Mouse (Mus musculus) neutrophil, adult 83 days (primary cell): ENCODE measurements around the gene Chil1. TPM values are rescaled to one million over a fixed set of nuclear protein-coding genes. Genes with fewer than 3 reads are reported as not detected.

Experiments used
- total RNA-seq, 2 experiments: library from RNA; stranded (reverse); gene quantifications; one replicate each; pipeline ENCODE4 v1.2.4; 2023

The Chil1 gene
- 100 to 1,000 TPM; 596 to 624 TPM for total RNA-seq

DNA sequence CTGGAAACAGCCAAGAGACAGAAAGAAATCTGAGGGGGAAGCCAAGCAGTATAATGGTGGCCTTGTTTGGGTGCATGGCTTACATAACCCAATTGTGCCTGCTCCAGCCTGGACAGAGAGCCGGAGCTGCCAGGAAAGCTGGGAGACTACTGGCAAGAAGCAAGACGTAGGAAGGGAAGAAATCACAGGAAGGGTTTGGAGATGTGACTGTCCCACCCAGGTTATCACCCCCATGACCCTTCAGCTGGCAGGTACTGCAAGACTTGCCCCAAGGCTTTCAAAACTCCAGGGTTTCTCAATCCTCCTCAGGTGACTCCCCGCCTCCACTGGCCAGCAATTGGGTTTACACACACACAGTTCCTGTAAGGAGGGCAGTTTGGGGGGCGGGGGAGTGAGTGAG is at the start of gene Chil1:
TSS of gene Chil1 (plus strand) at position 152 of the 400 bp plus-strand sequence.

DNA sequence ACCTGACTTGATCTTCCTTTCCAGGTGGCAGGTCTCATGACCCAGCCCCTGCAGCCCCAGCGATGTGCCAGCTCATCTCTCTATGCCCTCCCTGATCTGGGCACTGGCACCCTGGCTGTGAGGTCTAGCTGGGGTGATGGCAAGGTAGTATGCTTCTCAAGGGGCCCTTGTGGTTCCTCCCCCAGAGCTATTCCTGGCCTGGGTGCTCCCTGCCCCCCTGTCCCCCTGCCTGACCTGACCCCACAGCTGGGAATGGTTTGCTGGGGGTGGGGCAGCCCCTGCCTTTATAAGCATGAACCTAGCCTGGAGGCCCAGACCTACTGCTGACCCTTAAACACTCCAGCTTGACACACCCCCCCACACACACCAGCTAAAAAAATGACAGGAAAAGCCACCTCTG is 11.2 kb downstream of the Chil1 start, which contains the start of gene Mybph:
TSS of gene Mybph (plus strand) at position 323 of the 400 bp plus-strand sequence.

DNA sequence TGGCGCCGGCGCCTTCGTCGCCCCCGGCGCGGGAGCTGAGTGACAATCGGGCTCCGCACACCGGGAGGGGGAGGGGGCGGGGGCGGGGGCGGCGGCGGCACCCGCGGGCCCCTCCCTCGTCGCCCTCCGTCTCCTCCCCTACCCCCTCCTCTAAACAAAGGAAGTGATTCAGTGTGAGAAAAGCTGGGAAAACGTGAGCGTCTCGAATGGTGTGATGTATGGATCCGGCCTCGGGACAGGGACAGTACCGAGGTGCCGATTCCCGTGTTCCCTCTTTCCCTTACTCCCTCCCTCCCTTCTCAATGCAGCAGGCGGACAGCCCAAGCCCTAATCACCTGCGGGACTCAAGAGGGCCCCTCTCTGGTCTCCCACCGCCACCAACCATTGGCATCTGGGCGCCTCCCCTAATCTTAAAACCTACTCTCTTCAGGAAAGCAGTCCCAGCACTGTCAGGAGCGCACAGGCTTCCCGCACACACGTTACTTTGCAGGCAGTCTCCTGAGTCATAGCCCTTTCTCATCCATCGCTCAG is 53.5 kb downstream of the Chil1 start, which contains the start of gene Adora1:
TSS of gene Adora1 (minus strand) at position 41 of the 531 bp plus-strand sequence.

Other genes with a start within 250 kb of the Chil1 start
- gene Fmod, start 144.9 kb upstream of the Chil1 start, total RNA-seq = under 1 TPM in 1 of 2 experiments, not detected in 1; 0.18 TPM
- gene Btg2, start 103.1 kb upstream of the Chil1 start, total RNA-seq = 100 to 1,000 TPM; 778 to 949 TPM
- 10 to 100 TPM; 33.5 to 35.1 TPM for gene Chit1, start 70.9 kb upstream of the Chil1 start, total RNA-seq
- gene Mybph, start 11.3 kb downstream of the Chil1 start, total RNA-seq = under 1 TPM; 0.44 to 0.46 TPM
- not detected for gene Adora1, start 53.3 kb downstream of the Chil1 start, total RNA-seq
- not detected for gene Myog, start 107.8 kb downstream of the Chil1 start, total RNA-seq
- gene Ppfia4, start 150.8 kb downstream of the Chil1 start, total RNA-seq = 10 to 100 TPM; 11.4 to 11.9 TPM
- gene Tmem183a, start 179.8 kb downstream of the Chil1 start, total RNA-seq = 10 to 100 TPM; 43.2 to 64.0 TPM
- gene 4933406M09Rik, start 203.8 kb downstream of the Chil1 start, total RNA-seq = not detected
- 10 to 100 TPM; 51.7 to 56.4 TPM for gene Cyb5r1, start 223.4 kb downstream of the Chil1 start, total RNA-seq
- gene Adipor1, start 233.2 kb downstream of the Chil1 start, total RNA-seq = 100 to 1,000 TPM; 258 to 272 TPM